Mouse (Mus musculus) liver, postnatal 0 days (tissue): ENCODE results near the gene Spdya. TPM values are rescaled to one million over a fixed set of nuclear protein-coding genes. Genes with fewer than 3 reads are reported as not detected.

Experiments used
- ATAC-seq: fragments of 200-750 bp; cut with Nextera tagmentation; 2 replicates; pipeline ENCODE4 v1.8.0; 2017; ENCODE audit warnings: mild to moderate bottlenecking, moderate library complexity
- DNase-seq: peaks from one replicate; pipeline ENCODE4 v3.0.0-alpha.2; 2016
- H3K27ac ChIP-seq: fragments of 300-500 bp; sonication (generic); 2 replicates; pipeline ENCODE4 v1.5.1; 2014; ENCODE audit warnings: antibody characterized with exemption, moderate library complexity, mild to moderate bottlenecking, low read depth
- H3K27me3 ChIP-seq: fragments of 300-500 bp; sonication (generic); 2 replicates; pipeline ENCODE4 v1.6.1; 2014; ENCODE audit warnings: low read length, control low read depth, mixed read lengths; ENCODE audit not compliant: insufficient read depth
- H3K36me3 ChIP-seq: fragments of 300-500 bp; sonication (generic); replicated peaks from 2 replicates; pipeline ENCODE4 v1.6.1; 2014; ENCODE audit warnings: mild to moderate bottlenecking, control low read depth, low read length, moderate library complexity, mixed read lengths; ENCODE audit not compliant: insufficient read depth
- H3K4me1 ChIP-seq: fragments of 300-500 bp; sonication (generic); 2 replicates; pipeline ENCODE4 v1.6.1; 2014; ENCODE audit warnings: antibody characterized with exemption, mild to moderate bottlenecking, control low read depth; ENCODE audit not compliant: insufficient read depth
- H3K4me2 ChIP-seq: fragments of 300-500 bp; sonication (generic); 2 replicates; pipeline ENCODE4 v1.6.1; 2014; ENCODE audit warnings: low read depth, mild to moderate bottlenecking, low read length, moderate library complexity, mixed read lengths
- H3K4me3 ChIP-seq: fragments of 300-500 bp; sonication (generic); 2 replicates; pipeline ENCODE4 v1.5.1; 2014; ENCODE audit warnings: low read depth, low read length
- H3K9ac ChIP-seq: fragments of 300-500 bp; sonication (generic); replicated peaks from 2 replicates; pipeline ENCODE4 v1.6.1; 2014; ENCODE audit warnings: mild to moderate bottlenecking, moderate library complexity
- H3K9me3 ChIP-seq: fragments of 300-500 bp; sonication (generic); 2 replicates; pipeline ENCODE4 v1.6.1; 2016; ENCODE audit warnings: mild to moderate bottlenecking, control low read depth, low read length, mixed read lengths
- CTCF ChIP-seq: sonication (generic); IDR thresholded peaks from 2 replicates; pipeline ENCODE4 v1.5.1; 2016; ENCODE audit warnings: antibody characterized with exemption, low read depth
- EP300 ChIP-seq: IDR thresholded peaks from 2 replicates; pipeline ENCODE4 v1.6.1; 2016; ENCODE audit warnings: antibody characterized with exemption, low read depth, mild to moderate bottlenecking
- WGBS: fragments of 180-500 bp; shearing (Covaris S2); extraction: QIAGEN DNeasy Blood & Tissue Kit; methylation state at CpG from one replicate; pipeline ENCODE4 v1.1.7; 2014; ENCODE audit not compliant: insufficient replicate concordance; 5-methylcytosine and 5-hydroxymethylcytosine counted together
- polyA plus RNA-seq: library from polyadenylated mRNA; unstranded; fragments of >200 nt; fragmentation: Nextera tagmentation; extraction: Ambion mirVana; gene quantifications from 2 replicates; pipeline ENCODE4 v1.2.1, GENCODE M21; 2015

Gene Spdya
- polyA plus RNA-seq, 1 experiment from 2014 or later, result 0.20 TPM

- Histone ChIP-seq H3K4me2 (no peak overlapping the region), H3K4me3 (no peak overlapping the region), H3K4me1 (no peaks in the 10 kb centered on the region), H3K27ac (no peak overlapping the region), H3K9ac (no peak overlapping the region), H3K9me3 (no peaks in the 10 kb centered on the region), H3K27me3 (no peaks in the 10 kb centered on the region), H3K36me3 (no peaks in the 10 kb centered on the region)
- TF ChIP-seq EP300 (no peak), CTCF (no peak)
- ATAC-seq (no peak), DNase-seq (no peak)
- WGBS, result 67% methylated on average over 3 of the region's 3 CpGs
These were observed 14.7 kb upstream of the Spdya start for GRCm38 (mm10) chr17:71537164-71537563.

GRCm38 (mm10) chr17:71548586-71548985 lies 3.3 kb upstream of the Spdya start:
- WGBS, result 0% methylated on average over 1 of the region's 1 CpGs
- no peak overlapping the region for H3K4me2 ChIP-seq
- no peaks in the 10 kb centered on the region for H3K9me3 ChIP-seq
- peaks cover 13% of the 10 kb centered on the region for H3K4me1 ChIP-seq
- no peak for DNase-seq
- H3K36me3 ChIP-seq, result no peaks in the 10 kb centered on the region
- no peak for ATAC-seq
- peak; percentile 67 for TF ChIP-seq CTCF
- no peak for TF ChIP-seq EP300
- no peak overlapping the region for H3K27ac ChIP-seq
- no peak overlapping the region for H3K9ac ChIP-seq
- H3K27me3 ChIP-seq, result peaks cover 25% of the 10 kb centered on the region
- no peak overlapping the region for H3K4me3 ChIP-seq

- H3K9ac ChIP-seq, result peak overlapping the region; percentile 70
- WGBS, result 7% methylated on average over 6 of the region's 6 CpGs
- DNase-seq (no peak), ATAC-seq (no peak)
- TF ChIP-seq EP300 (no peak), CTCF (no peak)
- H3K4me1 ChIP-seq, result peaks cover 13% of the 10 kb centered on the region
- no peaks in the 10 kb centered on the region for H3K9me3 ChIP-seq
- peaks cover 35% of the 10 kb centered on the region for H3K27me3 ChIP-seq
- H3K36me3 ChIP-seq, result no peaks in the 10 kb centered on the region
- peak overlapping the region; percentile 73 for H3K4me3 ChIP-seq
- no peak overlapping the region for H3K27ac ChIP-seq
- H3K4me2 ChIP-seq, result peak overlapping the region; percentile 100
These were observed 511 bp upstream of the Spdya start for GRCm38 (mm10) chr17:71551350-71551749.

- ATAC-seq, result no peak
- Histone ChIP-seq H3K4me1 (peaks cover 13% of the 10 kb centered on the region), H3K9me3 (no peaks in the 10 kb centered on the region), H3K36me3 (no peaks in the 10 kb centered on the region), H3K9ac (no peak overlapping the region), H3K4me3 (peak overlapping the region; percentile 73), H3K27me3 (peaks cover 35% of the 10 kb centered on the region), H3K4me2 (peak overlapping the region; percentile 100), H3K27ac (no peak overlapping the region)
- no peak for DNase-seq
- WGBS, result 12% methylated on average over 11 of the region's 11 CpGs
- TF ChIP-seq CTCF (no peak), EP300 (no peak)
These were observed 1.0 kb downstream of the Spdya start for GRCm38 (mm10) chr17:71552901-71553300.

- TF ChIP-seq EP300 (no peak), CTCF (peak; percentile 58)
- Histone ChIP-seq H3K4me1 (no peaks in the 10 kb centered on the region), H3K27me3 (no peaks in the 10 kb centered on the region), H3K9me3 (no peaks in the 10 kb centered on the region), H3K27ac (no peak overlapping the region), H3K4me2 (no peak overlapping the region), H3K36me3 (no peaks in the 10 kb centered on the region), H3K4me3 (no peak overlapping the region), H3K9ac (no peak overlapping the region)
- ATAC-seq, result no peak
- peak; percentile 17 for DNase-seq
These were observed 9.8 kb downstream of the Spdya start for GRCm38 (mm10) chr17:71561631-71562030.

GRCm38 (mm10) chr17:71579176-71579705 lies 27.4 kb downstream of the Spdya start:
- 79% methylated on average over 1 of the region's 1 CpGs for WGBS
- Histone ChIP-seq H3K36me3 (no peaks in the 10 kb centered on the region), H3K27me3 (no peaks in the 10 kb centered on the region), H3K4me1 (no peaks in the 10 kb centered on the region), H3K4me3 (no peak overlapping the region), H3K27ac (no peak overlapping the region), H3K9me3 (no peaks in the 10 kb centered on the region), H3K4me2 (no peak overlapping the region), H3K9ac (no peak overlapping the region)
- ATAC-seq (no peak), DNase-seq (no peak)
- TF ChIP-seq CTCF (no peak), EP300 (no peak)
